Mouse (Mus musculus): Measurements from ENCODE around the gene 4931406P16Rik. TPM values are rescaled to one million over a fixed set of nuclear protein-coding genes. Genes with fewer than 3 reads are reported as not detected.
"Not testable (repeated sequence)": the region's sequence is repeated elsewhere in the genome, so short reads cannot be mapped to it uniquely, and the experiment has no call there.

The 4931406P16Rik gene
- polyA plus RNA-seq, 1 experiment from 2014 or later, result 37.8 TPM

DNA sequence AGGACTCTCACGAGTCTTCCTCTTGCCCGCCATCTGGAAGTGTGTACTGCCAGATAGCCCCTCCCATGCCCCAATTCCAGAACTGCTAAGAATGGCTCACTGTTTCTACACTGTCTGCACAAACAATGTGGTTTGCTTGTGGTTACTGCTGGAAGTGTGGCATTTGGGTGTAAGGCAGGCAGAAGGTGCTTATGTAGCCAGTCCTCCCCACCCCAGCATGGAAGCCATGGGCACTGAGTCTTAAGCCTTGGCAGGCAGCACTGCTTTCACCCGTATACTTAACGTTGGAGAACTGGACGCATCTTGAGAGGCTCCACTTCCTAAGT lies 25.8 kb upstream of the 4931406P16Rik start:
- H3K36me3 ChIP-seq (ENCODE audit: control insufficient read depth, insufficient read depth, low read length), result peaks cover 10% of the 10 kb centered on the region
- 94% methylated on average over 5 of the region's 5 CpGs for WGBS
- no peaks in the 10 kb centered on the region for H3K4me1 ChIP-seq (ENCODE audit: control insufficient read depth, insufficient read depth, low read length)
- no peak overlapping the region for H3K4me3 ChIP-seq (ENCODE audit: low read depth, low read length)
- no peak overlapping the region for H3K4me2 ChIP-seq (ENCODE audit: low read length)
- H3K9ac ChIP-seq (ENCODE audit: low read depth, low read length), result no peak overlapping the region
- no peaks in the 10 kb centered on the region for H3K9me3 ChIP-seq (replicated peaks; ENCODE audit: control insufficient read depth, low read length, poor library complexity, severe bottlenecking)
- ATAC-seq, result no peak
- H3K27ac ChIP-seq (ENCODE audit: low read length), result no peak overlapping the region
- no peaks in the 10 kb centered on the region for H3K27me3 ChIP-seq (ENCODE audit: control insufficient read depth, insufficient read depth, low read depth, low read length)

DNA sequence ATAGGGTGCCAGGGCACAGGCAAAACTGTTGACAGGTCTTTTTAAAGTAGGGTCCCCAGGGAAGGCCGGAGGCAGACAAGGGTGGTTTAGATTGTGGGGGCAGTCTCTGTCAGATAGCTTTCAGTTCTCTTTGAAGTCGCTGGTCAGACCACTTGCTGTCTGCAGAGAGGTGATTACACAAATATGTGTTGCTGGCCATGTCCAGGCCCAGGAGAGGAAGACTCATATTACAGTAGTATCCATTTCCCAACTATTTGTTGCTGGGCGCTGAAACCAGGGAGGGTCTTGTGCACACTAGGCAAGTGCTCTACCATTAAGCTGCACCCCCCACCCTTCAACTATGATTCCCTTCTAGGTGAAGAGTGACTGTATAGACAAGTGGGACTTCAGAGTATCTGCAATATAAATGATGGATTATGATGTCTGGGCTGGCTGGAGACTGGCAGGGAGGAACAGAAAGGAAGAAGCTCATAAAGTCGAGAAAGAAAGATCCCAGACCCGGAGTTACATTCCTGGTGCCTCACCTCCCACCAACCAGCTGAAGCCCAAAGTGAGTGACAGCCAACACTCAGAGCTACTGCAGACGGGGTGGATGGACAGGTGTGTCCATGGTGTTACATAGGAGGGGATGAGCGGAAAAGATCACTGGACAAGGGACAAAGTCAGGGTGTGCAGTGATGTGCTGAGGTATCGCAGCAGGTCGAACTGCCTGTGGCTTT lies 25.3 kb upstream of the 4931406P16Rik start:
- Histone ChIP-seq H3K36me3 (ENCODE audit: control insufficient read depth, insufficient read depth, low read length) (peaks cover 5% of the 10 kb centered on the region), H3K4me2 (ENCODE audit: low read length) (no peak overlapping the region), H3K4me1 (ENCODE audit: control insufficient read depth, insufficient read depth, low read length) (no peaks in the 10 kb centered on the region), H3K27ac (ENCODE audit: low read length) (no peak overlapping the region), H3K4me3 (ENCODE audit: low read depth, low read length) (no peak overlapping the region), H3K27me3 (ENCODE audit: control insufficient read depth, insufficient read depth, low read depth, low read length) (no peaks in the 10 kb centered on the region), H3K9ac (ENCODE audit: low read depth, low read length) (no peak overlapping the region), H3K9me3 (replicated peaks; ENCODE audit: control insufficient read depth, low read length, poor library complexity, severe bottlenecking) (no peaks in the 10 kb centered on the region)
- 85% methylated on average over 9 of the region's 9 CpGs for WGBS
- no peak for ATAC-seq

- H3K27me3 ChIP-seq (ENCODE audit: control insufficient read depth, insufficient read depth, low read depth, low read length), result no peaks in the 10 kb centered on the region
- peaks cover 2% of the 10 kb centered on the region; the same call in 1 of the 2 replicates for H3K36me3 ChIP-seq (ENCODE audit: control insufficient read depth, insufficient read depth, low read length)
- H3K9ac ChIP-seq (ENCODE audit: low read depth, low read length), result no peak overlapping the region
- WGBS, result 97% methylated on average over 2 of the region's 2 CpGs
- H3K4me3 ChIP-seq (ENCODE audit: low read depth, low read length), result no peak overlapping the region
- no peak overlapping the region for H3K27ac ChIP-seq (ENCODE audit: low read length)
- no peak overlapping the region for H3K4me2 ChIP-seq (ENCODE audit: low read length)
- no peaks in the 10 kb centered on the region for H3K9me3 ChIP-seq (replicated peaks; ENCODE audit: control insufficient read depth, low read length, poor library complexity, severe bottlenecking)
- H3K4me1 ChIP-seq (ENCODE audit: control insufficient read depth, insufficient read depth, low read length), result no peaks in the 10 kb centered on the region
- ATAC-seq, result no peak
Observed at GRCm38 (mm10) chr7:34337268-34337667, 23.9 kb upstream of the 4931406P16Rik start.

DNA sequence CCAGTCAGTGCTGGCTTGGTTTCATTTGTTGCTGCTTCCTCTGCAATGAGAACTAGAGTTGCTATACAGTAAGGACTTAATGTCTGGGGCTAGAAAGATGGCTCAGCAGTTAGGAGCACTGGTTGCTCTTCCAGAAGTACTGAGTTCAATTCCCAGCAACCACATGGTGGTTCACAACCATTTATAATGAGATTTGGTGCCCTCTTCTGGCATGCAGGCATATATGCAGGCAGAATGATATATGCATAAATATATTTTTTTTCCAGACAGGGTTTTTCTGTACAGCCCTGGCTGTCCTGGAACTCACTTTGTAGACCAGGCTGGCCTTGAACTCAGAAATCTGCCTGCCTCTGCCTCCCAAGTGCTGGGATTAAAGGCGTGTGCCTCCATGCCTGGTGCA lies 23.2 kb upstream of the 4931406P16Rik start:
- not testable (repeated sequence) for H3K9ac ChIP-seq (ENCODE audit: low read depth, low read length); H3K4me1 ChIP-seq (ENCODE audit: control insufficient read depth, insufficient read depth, low read length); H3K36me3 ChIP-seq (ENCODE audit: control insufficient read depth, insufficient read depth, low read length); H3K27ac ChIP-seq (ENCODE audit: low read length); H3K4me3 ChIP-seq (ENCODE audit: low read depth, low read length); H3K9me3 ChIP-seq (replicated peaks; ENCODE audit: control insufficient read depth, low read length, poor library complexity, severe bottlenecking); H3K27me3 ChIP-seq (ENCODE audit: control insufficient read depth, insufficient read depth, low read depth, low read length); ATAC-seq; H3K4me2 ChIP-seq (ENCODE audit: low read length)
- 88% methylated on average over 1 of the region's 1 CpGs for WGBS

DNA sequence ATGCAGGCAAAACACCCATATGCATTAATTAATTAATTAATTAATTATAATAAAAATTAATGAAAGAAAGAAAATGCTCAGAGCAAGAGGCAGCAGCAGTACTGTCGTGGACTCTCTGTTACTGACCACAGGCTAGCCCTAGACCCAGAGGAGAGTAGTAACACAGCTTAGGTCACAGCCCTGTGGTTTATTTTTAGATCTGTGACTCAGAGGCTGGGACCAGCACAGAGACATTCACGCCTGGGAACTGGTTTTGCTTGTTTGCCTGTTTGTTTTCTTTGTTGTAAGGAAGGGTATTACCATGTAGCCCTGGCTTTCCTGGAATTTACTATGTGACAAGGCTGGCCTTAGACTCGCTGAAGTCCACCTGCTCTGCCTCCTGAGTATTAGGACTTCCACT lies 14.1 kb upstream of the 4931406P16Rik start:
- no peaks in the 10 kb centered on the region for H3K9me3 ChIP-seq (replicated peaks; ENCODE audit: control insufficient read depth, low read length, poor library complexity, severe bottlenecking)
- H3K4me1 ChIP-seq (ENCODE audit: control insufficient read depth, insufficient read depth, low read length), result no peaks in the 10 kb centered on the region
- H3K4me3 ChIP-seq (ENCODE audit: low read depth, low read length), result no peak overlapping the region
- no peaks in the 10 kb centered on the region for H3K36me3 ChIP-seq (ENCODE audit: control insufficient read depth, insufficient read depth, low read length)
- 75% methylated on average over 3 of the region's 3 CpGs for WGBS
- no peak overlapping the region for H3K27ac ChIP-seq (ENCODE audit: low read length)
- H3K4me2 ChIP-seq (ENCODE audit: low read length), result no peak overlapping the region
- no peaks in the 10 kb centered on the region for H3K27me3 ChIP-seq (ENCODE audit: control insufficient read depth, insufficient read depth, low read depth, low read length)
- H3K9ac ChIP-seq (ENCODE audit: low read depth, low read length), result no peak overlapping the region
- ATAC-seq, result no peak

- Histone ChIP-seq H3K4me2 (ENCODE audit: low read length) (no peak overlapping the region), H3K4me3 (ENCODE audit: low read depth, low read length) (no peak overlapping the region), H3K27ac (ENCODE audit: low read length) (no peak overlapping the region), H3K36me3 (ENCODE audit: control insufficient read depth, insufficient read depth, low read length) (no peaks in the 10 kb centered on the region), H3K9me3 (replicated peaks; ENCODE audit: control insufficient read depth, low read length, poor library complexity, severe bottlenecking) (no peaks in the 10 kb centered on the region), H3K9ac (ENCODE audit: low read depth, low read length) (no peak overlapping the region), H3K27me3 (ENCODE audit: control insufficient read depth, insufficient read depth, low read depth, low read length) (no peaks in the 10 kb centered on the region), H3K4me1 (ENCODE audit: control insufficient read depth, insufficient read depth, low read length) (no peaks in the 10 kb centered on the region)
- 79% methylated on average over 1 of the region's 1 CpGs for WGBS
- no peak for ATAC-seq
Observed at GRCm38 (mm10) chr7:34324857-34325256, 11.5 kb upstream of the 4931406P16Rik start.

- no peak for ATAC-seq
- H3K4me2 ChIP-seq (ENCODE audit: low read length), result no peak overlapping the region
- WGBS, result 88% methylated on average over 2 of the region's 2 CpGs
- no peak overlapping the region for H3K4me3 ChIP-seq (ENCODE audit: low read depth, low read length)
- H3K9ac ChIP-seq (ENCODE audit: low read depth, low read length), result no peak overlapping the region
- H3K36me3 ChIP-seq (ENCODE audit: control insufficient read depth, insufficient read depth, low read length), result no peaks in the 10 kb centered on the region
- H3K9me3 ChIP-seq (replicated peaks; ENCODE audit: control insufficient read depth, low read length, poor library complexity, severe bottlenecking), result no peaks in the 10 kb centered on the region
- no peaks in the 10 kb centered on the region for H3K27me3 ChIP-seq (ENCODE audit: control insufficient read depth, insufficient read depth, low read depth, low read length)
- no peaks in the 10 kb centered on the region for H3K4me1 ChIP-seq (ENCODE audit: control insufficient read depth, insufficient read depth, low read length)
- no peak overlapping the region for H3K27ac ChIP-seq (ENCODE audit: low read length)
Observed at GRCm38 (mm10) chr7:34324005-34324404, 10.7 kb upstream of the 4931406P16Rik start.

- Histone ChIP-seq H3K4me1 (ENCODE audit: control insufficient read depth, insufficient read depth, low read length) (no peaks in the 10 kb centered on the region), H3K9ac (ENCODE audit: low read depth, low read length) (no peak overlapping the region), H3K4me2 (ENCODE audit: low read length) (no peak overlapping the region), H3K36me3 (ENCODE audit: control insufficient read depth, insufficient read depth, low read length) (no peaks in the 10 kb centered on the region), H3K27ac (ENCODE audit: low read length) (no peak overlapping the region), H3K4me3 (ENCODE audit: low read depth, low read length) (no peak overlapping the region), H3K27me3 (ENCODE audit: control insufficient read depth, insufficient read depth, low read depth, low read length) (no peaks in the 10 kb centered on the region), H3K9me3 (replicated peaks; ENCODE audit: control insufficient read depth, low read length, poor library complexity, severe bottlenecking) (no peaks in the 10 kb centered on the region)
- ATAC-seq, result no peak
- WGBS, result 81% methylated on average over 8 of the region's 8 CpGs
Observed at GRCm38 (mm10) chr7:34323351-34323750, 10.0 kb upstream of the 4931406P16Rik start.

DNA sequence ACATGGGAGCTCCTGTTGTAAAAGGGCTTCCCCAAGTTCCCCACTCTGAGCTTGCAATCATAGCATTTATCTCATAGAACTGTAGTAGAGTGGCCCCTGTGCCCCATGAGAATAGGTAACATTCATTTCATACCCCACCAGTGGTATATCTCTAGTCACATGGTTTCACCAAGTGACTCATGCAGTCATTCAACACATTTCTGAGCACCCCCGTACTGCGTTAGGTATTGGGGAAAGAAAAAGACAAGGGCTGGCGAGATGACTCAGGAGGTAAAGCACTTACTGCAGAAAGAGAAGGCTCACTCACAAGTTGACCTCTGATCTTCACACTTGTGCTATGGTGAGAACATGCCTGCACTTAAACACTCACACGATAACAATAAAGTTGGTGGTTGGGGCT lies 8.6 kb upstream of the 4931406P16Rik start:
- H3K36me3 ChIP-seq (ENCODE audit: control insufficient read depth, insufficient read depth, low read length), result no peaks in the 10 kb centered on the region
- H3K27ac ChIP-seq (ENCODE audit: low read length), result no peak overlapping the region
- H3K4me3 ChIP-seq (ENCODE audit: low read depth, low read length), result no peak overlapping the region
- WGBS, result 95% methylated on average over 4 of the region's 4 CpGs
- no peak overlapping the region for H3K9ac ChIP-seq (ENCODE audit: low read depth, low read length)
- no peak for ATAC-seq
- H3K4me2 ChIP-seq (ENCODE audit: low read length), result no peak overlapping the region
- H3K9me3 ChIP-seq (replicated peaks; ENCODE audit: control insufficient read depth, low read length, poor library complexity, severe bottlenecking), result no peaks in the 10 kb centered on the region
- H3K4me1 ChIP-seq (ENCODE audit: control insufficient read depth, insufficient read depth, low read length), result no peaks in the 10 kb centered on the region
- no peaks in the 10 kb centered on the region; the same call in 1 of the 2 replicates for H3K27me3 ChIP-seq (ENCODE audit: control insufficient read depth, insufficient read depth, low read depth, low read length)

Measured in midbrain, embryonic 16.5 days (tissue).